Mouse (Mus musculus) brain, embryonic 14.5 days (tissue): Measurements from ENCODE around the gene 1700015G11Rik.

ENCODE experiments used
- CTCF ChIP-seq: fragments of 200-500 bp; IDR thresholded peaks from 2 replicates; pipeline ENCODE4 v1.5.1; 2012; ENCODE audit warnings: inconsistent platforms, mild to moderate bottlenecking, moderate library complexity, borderline replicate concordance; ENCODE audit not compliant: insufficient read depth, insufficient read length; ENCODE audit errors: extremely low read depth
- POLR2A ChIP-seq: fragments of 200-500 bp; IDR thresholded peaks from 2 replicates; pipeline ENCODE4 v1.6.1; 2012; ENCODE audit warnings: mild to moderate bottlenecking, inconsistent platforms, borderline replicate concordance; ENCODE audit not compliant: poor library complexity, insufficient read depth, insufficient read length, severe bottlenecking; ENCODE audit errors: extremely low read depth

- TF ChIP-seq CTCF (no peak), POLR2A (no peak)
Measured at GRCm38 (mm10) chr7:52056274-52056673, 40.7 kb upstream of the 1700015G11Rik start.
